Mouse (Mus musculus) hindbrain, embryonic 11.5 days (tissue): ENCODE results near the gene Chil4. TPM values are rescaled to one million over a fixed set of nuclear protein-coding genes. Genes with fewer than 3 reads are reported as not detected.
A peak's percentile ranks its signal among the peaks of the same experiment; 100 is the strongest.
"Not testable (repeated sequence)": the region's sequence is repeated elsewhere in the genome, so short reads cannot be mapped to it uniquely, and the experiment has no call there.

ENCODE experiments used
- ATAC-seq: fragments of 200-750 bp; cut with Nextera tagmentation; 2 replicates; pipeline ENCODE4 v1.8.0; 2017; ENCODE audit warnings: mild to moderate bottlenecking, moderate TSS enrichment, moderate library complexity; ENCODE audit not compliant: low FRiP score
- DNase-seq: peaks from one replicate; pipeline ENCODE4 v3.0.0-alpha.2; 2015; ENCODE audit warnings: low spot score
- H3K27ac ChIP-seq: fragments of 300-500 bp; sonication (generic); 2 replicates; pipeline ENCODE4 v1.5.1; 2014; ENCODE audit warnings: mild to moderate bottlenecking, low read depth, low read length
- H3K27me3 ChIP-seq: fragments of 300-500 bp; sonication (generic); 2 replicates; pipeline ENCODE4 v1.6.1; 2014; ENCODE audit warnings: mild to moderate bottlenecking, low read length, moderate library complexity, mixed read lengths; ENCODE audit not compliant: control insufficient read depth, insufficient read depth
- H3K36me3 ChIP-seq: fragments of 300-500 bp; sonication (generic); 2 replicates; pipeline ENCODE4 v1.6.1; 2014; ENCODE audit warnings: mild to moderate bottlenecking, low read length, moderate library complexity, mixed read lengths; ENCODE audit not compliant: control insufficient read depth, insufficient read depth
- H3K4me1 ChIP-seq: fragments of 300-500 bp; sonication (generic); replicated peaks from 2 replicates; pipeline ENCODE4 v1.6.1; 2014; ENCODE audit warnings: low read length, mixed read lengths; ENCODE audit not compliant: control insufficient read depth, insufficient read depth
- H3K4me2 ChIP-seq: fragments of 300-500 bp; sonication (generic); replicated peaks from 2 replicates; pipeline ENCODE4 v1.6.1; 2014; ENCODE audit warnings: mild to moderate bottlenecking, low read depth, low read length
- H3K4me3 ChIP-seq: fragments of 300-500 bp; sonication (generic); 2 replicates; pipeline ENCODE4 v1.5.1; 2014; ENCODE audit warnings: low read depth, low read length
- H3K9ac ChIP-seq: fragments of 300-500 bp; sonication (generic); 2 replicates; pipeline ENCODE4 v1.6.1; 2014; ENCODE audit warnings: low read depth, low read length
- H3K9me3 ChIP-seq: fragments of 300-500 bp; sonication (generic); 2 replicates; pipeline ENCODE4 v1.6.1; 2016; ENCODE audit warnings: low read length; ENCODE audit not compliant: control insufficient read depth
- WGBS: fragments of 180-500 bp; shearing (Covaris S2); extraction: QIAGEN DNeasy Blood & Tissue Kit; methylation state at CpG from one replicate; pipeline ENCODE4 v1.1.7; 2014; 5-methylcytosine and 5-hydroxymethylcytosine counted together
- polyA plus RNA-seq: library from polyadenylated mRNA; unstranded; fragments of >200 nt; fragmentation: Nextera tagmentation; extraction: Ambion mirVana; gene quantifications from 2 replicates; pipeline ENCODE4 v1.2.1, GENCODE M21; 2014

The Chil4 gene
- not detected in 2 replicates for polyA plus RNA-seq

- Histone ChIP-seq H3K27ac (no peak within 1 kb of the TSS), H3K9ac (no peak within 1 kb of the TSS), H3K27me3 (no peaks in the 10 kb centered on the region), H3K36me3 (no peaks in the 10 kb centered on the region), H3K4me1 (no peaks in the 10 kb centered on the region), H3K4me3 (no peak within 1 kb of the TSS), H3K4me2 (no peak within 1 kb of the TSS), H3K9me3 (no peaks in the 10 kb centered on the region)
- no peak for DNase-seq
- WGBS: 89% methylated on average over 2 of the region's 2 CpGs
- ATAC-seq: no peak
Measured at GRCm38 (mm10) chr3:106219407-106219806, at the start of gene Chil4. TSS of gene Chil4 (minus strand) at chr3:106219507.

DNA sequence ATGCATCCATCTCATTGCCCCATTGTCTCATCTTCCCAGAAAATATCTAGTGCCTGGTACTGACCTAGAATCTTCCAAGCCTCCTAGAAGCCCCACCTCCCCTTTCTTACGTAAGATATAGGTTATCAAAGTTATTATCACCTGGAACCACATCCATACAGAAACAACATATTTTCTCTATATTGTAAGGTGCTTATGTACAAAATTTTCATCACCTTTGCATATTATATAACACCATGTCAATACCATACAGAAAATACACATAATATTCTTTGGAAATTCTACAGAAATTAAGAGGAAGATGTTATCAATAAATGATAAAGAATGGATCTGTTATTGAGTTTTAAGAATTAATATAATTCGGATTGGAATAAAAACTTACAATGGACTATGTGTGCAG lies 46.5 kb upstream of the Chil4 start:
- 81% methylated on average over 2 of the region's 2 CpGs for WGBS
- no peak overlapping the region for H3K4me3 ChIP-seq
- H3K4me2 ChIP-seq: no peak overlapping the region
- H3K27ac ChIP-seq: no peak overlapping the region
- H3K36me3 ChIP-seq: no peaks in the 10 kb centered on the region
- DNase-seq: no peak
- no peaks in the 10 kb centered on the region for H3K4me1 ChIP-seq
- peak; percentile 51 for ATAC-seq
- no peaks in the 10 kb centered on the region for H3K9me3 ChIP-seq
- H3K27me3 ChIP-seq: no peaks in the 10 kb centered on the region
- no peak overlapping the region for H3K9ac ChIP-seq

GRCm38 (mm10) chr3:106264854-106265253 lies 45.5 kb upstream of the Chil4 start:
- no peak for DNase-seq
- Histone ChIP-seq H3K4me3 (no peak overlapping the region), H3K27ac (no peak overlapping the region), H3K36me3 (no peaks in the 10 kb centered on the region), H3K27me3 (no peaks in the 10 kb centered on the region), H3K9ac (no peak overlapping the region), H3K4me1 (no peaks in the 10 kb centered on the region), H3K4me2 (no peak overlapping the region), H3K9me3 (no peaks in the 10 kb centered on the region)
- ATAC-seq: peak; percentile 27; the same call in 1 of the 2 replicates

- not testable (repeated sequence) for H3K4me2 ChIP-seq, H3K4me3 ChIP-seq, ATAC-seq, DNase-seq, H3K36me3 ChIP-seq, H3K27ac ChIP-seq, H3K4me1 ChIP-seq, H3K9ac ChIP-seq, H3K27me3 ChIP-seq
- 89% methylated on average over 11 of the region's 11 CpGs for WGBS
- H3K9me3 ChIP-seq: peaks cover 13% of the 10 kb centered on the region
Measured at GRCm38 (mm10) chr3:106257076-106257475, 37.8 kb upstream of the Chil4 start.

DNA sequence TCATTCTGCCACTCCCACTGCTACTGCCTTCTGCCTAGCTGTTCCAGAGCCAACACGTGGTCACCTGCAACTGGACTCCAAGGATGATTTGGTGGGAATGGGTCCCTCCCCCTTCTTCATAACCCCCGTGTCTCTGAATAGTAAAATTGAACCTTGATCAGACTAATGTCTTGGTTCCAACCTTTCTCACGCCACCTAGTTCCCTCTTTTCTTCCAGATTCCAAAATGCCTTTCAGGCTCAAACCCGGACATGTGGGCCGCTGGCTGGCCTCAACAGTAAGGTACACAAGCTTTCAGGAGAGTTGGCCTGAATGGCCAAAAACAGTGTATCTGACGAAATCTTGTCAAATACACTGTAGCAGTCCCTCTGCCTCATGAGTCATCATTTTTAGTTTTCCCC lies 33.4 kb upstream of the Chil4 start:
- 88% methylated on average over 6 of the region's 6 CpGs for WGBS
- Histone ChIP-seq H3K4me1 (no peaks in the 10 kb centered on the region), H3K4me2 (no peak overlapping the region), H3K4me3 (no peak overlapping the region), H3K27ac (no peak overlapping the region), H3K27me3 (no peaks in the 10 kb centered on the region), H3K9ac (no peak overlapping the region), H3K9me3 (peaks cover 13% of the 10 kb centered on the region), H3K36me3 (no peaks in the 10 kb centered on the region)
- DNase-seq: no peak
- ATAC-seq: no peak

- DNase-seq: peak; percentile 29
- WGBS: 40% methylated on average over 5 of the region's 5 CpGs
- ATAC-seq: peak; percentile 87
Measured at GRCm38 (mm10) chr3:106250763-106251399, 31.6 kb upstream of the Chil4 start.

DNA sequence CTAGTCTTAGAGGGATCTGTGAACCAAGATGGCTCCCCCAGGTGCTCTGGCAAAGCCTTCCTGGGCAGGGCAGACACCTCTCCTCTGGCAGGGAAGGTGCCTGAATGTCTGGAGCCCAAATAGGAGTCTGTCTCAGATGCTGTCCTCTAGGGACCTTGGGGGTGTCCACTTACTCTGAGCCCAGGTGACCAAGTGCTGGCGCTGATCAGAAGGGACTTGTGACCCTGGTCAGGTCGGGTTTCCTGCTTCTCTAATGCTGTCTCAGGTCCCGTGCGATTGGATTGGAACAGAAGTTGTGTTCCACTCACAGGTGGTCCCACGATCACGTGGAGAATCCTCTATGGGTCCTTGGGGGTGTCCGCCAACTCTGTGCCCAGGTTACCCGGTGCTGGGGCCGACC lies 28.1 kb upstream of the Chil4 start:
- H3K4me2 ChIP-seq, DNase-seq, H3K4me3 ChIP-seq, H3K9me3 ChIP-seq, H3K4me1 ChIP-seq, H3K36me3 ChIP-seq, H3K9ac ChIP-seq, H3K27me3 ChIP-seq, H3K27ac ChIP-seq: not testable (repeated sequence)
- WGBS: 87% methylated on average over 9 of the region's 9 CpGs
- ATAC-seq: peak; percentile 59; the same call in 1 of the 2 replicates

More at GRCm38 (mm10) chr3:106250763-106251399, 31.6 kb upstream of the Chil4 start:
- H3K4me3 ChIP-seq, H3K9me3 ChIP-seq, H3K9ac ChIP-seq, H3K4me1 ChIP-seq, H3K27me3 ChIP-seq, H3K4me2 ChIP-seq, H3K36me3 ChIP-seq, H3K27ac ChIP-seq: not testable (repeated sequence)

GRCm38 (mm10) chr3:106240210-106240609 lies 20.9 kb upstream of the Chil4 start:
- H3K27ac ChIP-seq, H3K9ac ChIP-seq, H3K4me3 ChIP-seq, H3K4me1 ChIP-seq, H3K4me2 ChIP-seq, DNase-seq, H3K27me3 ChIP-seq, H3K36me3 ChIP-seq, H3K9me3 ChIP-seq: not testable (repeated sequence)
- peak; percentile 51; the same call in 1 of the 2 replicates for ATAC-seq
- 85% methylated on average over 1 of the region's 1 CpGs for WGBS

- 93% methylated on average over 5 of the region's 5 CpGs for WGBS
- no peak for DNase-seq
- H3K9me3 ChIP-seq: no peaks in the 10 kb centered on the region
- H3K4me1 ChIP-seq: no peaks in the 10 kb centered on the region
- ATAC-seq: peak; percentile 62
- H3K27ac ChIP-seq: no peak overlapping the region
- no peak overlapping the region for H3K4me2 ChIP-seq
- no peak overlapping the region for H3K4me3 ChIP-seq
- H3K9ac ChIP-seq: no peak overlapping the region
- no peaks in the 10 kb centered on the region for H3K27me3 ChIP-seq
- no peaks in the 10 kb centered on the region for H3K36me3 ChIP-seq
Measured at GRCm38 (mm10) chr3:106239196-106239791, 20.0 kb upstream of the Chil4 start.
